Mouse (Mus musculus) heart, adult 11 months (tissue): ENCODE results near the gene Lsm14b.

Source experiments
- DNase-seq: peaks from one replicate; pipeline ENCODE4 v3.0.0; 2022

Gene Lsm14b

GRCm38 (mm10) chr2:180018573-180018972 lies 6.2 kb upstream of the Lsm14b start:
- DNase-seq = peak; percentile 81

GRCm38 (mm10) chr2:180020091-180020661 lies 4.6 kb upstream of the Lsm14b start:
- DNase-seq = peak; percentile 88

DNA sequence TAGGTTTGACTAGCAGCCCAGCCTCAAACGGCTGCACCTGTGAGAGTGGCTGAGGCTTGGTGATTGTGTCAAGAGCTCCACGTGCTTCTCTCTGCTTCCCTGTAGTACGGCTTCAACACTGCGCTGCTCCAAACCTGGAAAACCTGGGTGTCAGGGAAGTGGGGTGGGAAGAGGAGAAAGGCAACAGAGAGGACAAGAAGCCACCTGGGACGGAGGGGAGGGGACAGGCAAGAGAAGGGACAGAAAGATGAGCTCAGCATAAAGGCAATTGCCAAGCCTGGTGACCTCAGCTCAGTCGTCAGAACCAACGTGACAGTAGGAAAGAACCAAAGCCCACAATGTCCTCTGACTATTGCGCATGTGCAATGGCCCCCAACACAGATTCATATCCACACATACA lies 3.9 kb upstream of the Lsm14b start:
- no peak for DNase-seq

DNA sequence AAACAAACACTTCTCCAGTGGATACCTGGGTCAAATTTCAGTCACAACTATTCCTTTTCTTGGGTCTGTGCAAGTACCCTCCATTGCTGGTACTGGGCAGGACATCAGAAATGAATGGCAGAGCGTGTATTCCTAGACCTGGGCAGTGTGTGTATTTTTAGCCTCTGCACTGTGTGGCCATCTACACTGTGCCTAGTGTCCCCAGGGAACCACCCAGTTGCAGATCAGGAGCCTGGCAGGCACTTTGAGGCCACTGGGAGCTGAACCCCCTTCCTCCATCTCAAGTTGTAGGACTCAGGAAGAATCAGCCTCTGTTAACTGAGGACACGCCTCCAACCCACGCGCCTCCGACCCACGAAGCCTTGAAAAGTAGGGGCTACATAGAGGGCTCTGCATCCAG lies 2.0 kb upstream of the Lsm14b start:
- no peak for DNase-seq

DNA sequence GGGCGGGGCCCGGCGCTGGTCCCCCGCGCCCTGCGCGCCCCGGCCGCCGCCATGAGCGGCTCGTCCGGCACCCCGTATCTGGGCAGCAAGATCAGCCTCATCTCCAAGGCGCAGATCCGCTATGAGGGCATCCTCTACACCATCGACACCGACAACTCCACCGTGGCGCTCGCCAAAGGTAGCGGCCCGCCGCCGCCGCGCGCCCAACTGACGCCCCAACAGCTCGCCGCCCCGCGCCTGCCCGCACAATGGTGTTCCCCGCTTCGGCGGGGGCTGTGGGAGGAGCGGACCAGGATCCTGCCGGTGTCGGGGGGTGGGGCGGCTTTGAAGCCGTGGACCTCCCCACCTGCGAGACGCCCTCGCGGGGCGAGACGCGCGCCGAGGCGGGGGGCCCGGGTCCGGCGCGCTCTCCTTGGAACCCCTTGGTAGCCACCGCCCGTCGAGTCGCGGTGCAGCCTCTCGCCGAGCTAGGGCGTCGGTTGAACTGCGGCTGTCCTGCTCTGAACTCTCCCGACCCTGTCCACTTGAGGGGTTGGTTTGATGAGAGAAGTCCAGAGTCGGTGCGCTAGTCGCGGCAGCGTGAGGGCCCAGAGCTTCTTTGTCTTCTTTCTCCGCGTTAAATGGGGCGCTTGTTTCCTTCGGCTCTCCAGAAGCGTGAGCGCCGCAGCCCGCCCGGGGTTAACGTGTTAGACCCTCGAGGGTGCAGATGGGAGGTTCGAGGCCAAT lies 511 bp downstream of the Lsm14b start:
- no peak for DNase-seq

DNA sequence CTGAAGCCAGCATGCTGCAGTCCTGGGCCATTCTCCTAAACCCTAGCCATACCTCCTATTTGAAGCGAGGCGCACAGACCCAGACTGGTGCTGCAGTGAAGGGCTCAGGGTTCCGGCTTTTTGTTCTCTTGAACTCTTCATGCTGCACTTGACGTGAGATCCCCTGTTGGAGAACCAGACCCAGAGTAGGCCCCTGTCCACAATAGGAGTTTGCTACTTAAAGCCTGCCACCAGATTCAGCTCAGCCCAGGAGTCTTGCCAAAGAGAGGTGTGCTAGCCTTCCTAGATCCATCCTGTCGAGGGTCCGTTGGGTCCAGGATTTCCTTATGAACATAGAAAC lies 1.0 kb downstream of the Lsm14b start:
- no peak for DNase-seq

DNA sequence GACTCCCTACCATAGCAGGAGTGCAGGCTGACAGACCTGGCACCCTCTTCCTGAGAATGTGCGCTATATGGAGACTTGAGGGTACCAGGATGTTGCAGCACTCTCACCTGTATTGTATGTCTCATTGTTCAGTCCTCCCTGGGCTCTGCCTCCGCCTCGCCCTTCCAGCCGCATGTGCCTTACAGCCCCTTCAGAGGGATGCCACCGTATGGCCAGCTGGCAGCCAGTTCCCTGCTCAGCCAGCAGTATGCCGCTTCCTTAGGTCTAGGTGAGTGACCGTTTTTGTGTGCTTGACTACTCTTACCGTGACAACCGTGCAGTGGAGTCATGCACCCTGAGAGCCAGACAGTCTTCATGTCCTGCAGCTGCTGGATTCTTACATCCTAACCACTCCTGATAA lies 3.0 kb downstream of the Lsm14b start:
- DNase-seq = no peak

GRCm38 (mm10) chr2:180031270-180031669 lies 6.5 kb downstream of the Lsm14b start:
- no peak for DNase-seq

GRCm38 (mm10) chr2:180032925-180033324 lies 8.1 kb downstream of the Lsm14b start:
- no peak for DNase-seq

GRCm38 (mm10) chr2:180033956-180034355 lies 9.2 kb downstream of the Lsm14b start:
- DNase-seq = no peak

- no peak for DNase-seq
Observed at GRCm38 (mm10) chr2:180034753-180035152, 10.0 kb downstream of the Lsm14b start.

DNA sequence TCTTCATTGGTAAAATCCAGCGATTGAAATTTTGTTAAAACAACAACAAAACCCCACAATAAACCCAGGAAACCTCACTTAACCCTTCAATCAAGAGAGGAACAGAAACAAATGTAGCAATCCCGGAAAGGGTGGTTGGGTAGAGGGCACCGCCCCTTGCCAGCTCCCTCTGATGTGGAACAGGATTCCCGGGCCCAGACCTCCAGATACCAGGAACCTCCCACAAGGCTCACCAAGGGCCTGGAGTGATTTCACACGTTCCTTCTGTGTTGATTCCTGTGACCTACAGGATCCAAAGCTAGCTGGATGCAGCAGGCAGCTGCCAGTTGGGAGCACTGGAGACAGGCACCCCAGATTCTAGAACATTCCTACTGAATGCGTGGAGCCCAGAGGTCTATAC lies 15.6 kb downstream of the Lsm14b start:
- DNase-seq = no peak

GRCm38 (mm10) chr2:180041577-180042255 lies 16.9 kb downstream of the Lsm14b start:
- DNase-seq = peak; percentile 92

- peak; percentile 99 for DNase-seq
Observed at GRCm38 (mm10) chr2:180042256-180042857, 17.6 kb downstream of the Lsm14b start, which contains the start of the genes Psma7 and Ss18l1. Gene Psma7, minus strand, starts transcription at chr2:180042433. Gene Ss18l1, plus strand, starts transcription at chr2:180042509.

DNA sequence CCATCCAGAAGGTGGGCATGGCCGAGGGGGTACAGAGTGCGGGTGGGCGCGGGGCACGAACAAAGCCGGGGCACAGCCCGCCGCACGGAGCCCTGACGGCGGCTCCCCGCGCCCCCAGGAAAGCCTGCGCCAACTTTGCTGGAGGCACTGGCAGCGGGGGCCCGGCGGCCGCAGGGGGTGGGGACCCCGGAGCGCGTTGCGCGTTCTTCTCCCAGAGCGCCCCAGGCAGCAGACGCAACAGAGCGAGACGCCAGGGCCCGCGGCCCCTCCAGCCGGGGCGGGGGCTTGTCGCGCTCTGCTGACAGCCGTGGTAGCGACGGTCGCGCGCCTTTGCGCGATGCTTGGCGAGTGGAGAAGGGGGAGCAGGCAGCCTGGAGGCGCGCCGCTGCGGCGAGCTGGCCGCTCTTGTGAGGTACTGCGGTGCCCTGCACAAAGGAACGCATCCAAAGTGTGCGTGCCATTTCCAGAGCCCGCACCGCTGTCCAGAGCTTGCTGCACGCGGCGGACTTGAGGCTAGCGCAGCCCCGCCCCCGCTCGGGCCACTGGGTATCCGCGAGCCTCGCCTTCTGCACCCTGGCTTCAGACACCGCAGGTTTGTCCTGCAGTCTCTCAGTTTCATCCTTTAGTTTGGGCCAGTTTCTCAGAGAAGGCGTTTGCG lies 18.2 kb downstream of the Lsm14b start:
- DNase-seq = no peak

DNA sequence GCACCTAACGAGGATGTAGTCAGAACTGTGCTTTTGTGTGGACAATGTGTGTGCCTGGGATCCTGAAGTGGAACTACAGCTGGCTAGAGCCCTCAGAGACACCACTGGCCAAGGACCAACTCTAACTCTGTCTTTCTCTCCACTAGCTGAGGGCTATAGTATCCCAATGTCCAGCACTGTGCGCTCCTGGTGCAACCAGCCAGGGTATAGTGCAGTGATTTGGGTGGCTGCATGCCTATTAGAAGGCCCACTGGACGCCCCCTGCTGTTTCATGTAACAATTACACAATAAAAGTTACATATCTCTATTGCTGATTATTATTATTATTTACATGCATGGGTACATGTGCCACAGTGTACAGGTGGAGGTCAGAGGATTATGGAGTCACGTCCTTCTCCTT lies 20.5 kb downstream of the Lsm14b start:
- no peak for DNase-seq

- DNase-seq = no peak
Observed at GRCm38 (mm10) chr2:180047580-180047979, 22.8 kb downstream of the Lsm14b start.

- no peak for DNase-seq
Observed at GRCm38 (mm10) chr2:180047980-180048635, 23.3 kb downstream of the Lsm14b start.

GRCm38 (mm10) chr2:180050986-180051385 lies 26.2 kb downstream of the Lsm14b start:
- peak; percentile 94 for DNase-seq

DNA sequence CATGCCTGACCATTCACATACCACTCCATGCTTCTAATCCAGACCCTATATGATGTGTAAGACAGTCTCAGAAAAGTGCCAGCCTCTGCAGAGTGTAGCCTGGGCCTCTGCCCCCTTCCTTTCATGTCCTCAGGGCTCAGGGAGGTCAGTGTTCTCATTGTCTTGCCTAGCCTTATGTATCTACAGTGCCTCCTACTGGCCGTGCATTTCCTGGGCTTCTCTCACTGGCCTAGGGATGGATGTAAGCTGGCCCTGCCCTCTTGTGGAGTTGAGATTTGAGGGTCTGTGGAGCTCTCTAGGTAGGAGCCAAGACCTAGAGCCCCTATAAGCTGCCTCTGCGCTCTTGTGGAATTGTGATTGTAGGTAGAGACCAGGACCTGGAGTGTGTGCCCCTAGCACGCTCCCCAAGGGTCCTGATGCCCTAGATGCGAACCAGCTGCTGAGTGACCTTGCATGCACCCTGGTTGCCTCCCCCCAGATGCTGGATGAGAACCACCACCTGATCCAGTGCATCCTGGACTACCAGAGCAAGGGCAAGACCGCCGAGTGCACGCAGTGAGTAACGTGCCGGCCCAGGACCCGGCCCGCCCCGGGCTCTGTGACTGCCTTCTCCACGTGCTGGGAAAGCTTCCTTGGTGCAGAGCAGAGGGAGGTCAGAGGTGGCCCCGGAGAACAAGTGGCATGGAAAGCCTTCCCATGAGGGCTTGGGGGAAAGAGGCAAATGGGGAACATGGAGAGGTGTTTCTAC lies 27.4 kb downstream of the Lsm14b start:
- peak; percentile 91 for DNase-seq

GRCm38 (mm10) chr2:180053001-180053400 lies 28.2 kb downstream of the Lsm14b start:
- DNase-seq = no peak
